Comparison of ENCODE assay signal across 38 mouse cellular contexts in genomic region chr11:62758491-62758890, GRCm38 (mm10). TPM values are rescaled to one million over a fixed set of nuclear protein-coding genes. Genes with fewer than 3 reads are reported as not detected.
"Had no signal": no experiment of that assay in that cellular context is flagged by ENCODE, and none has a peak within 500 bp of the region (broad histone marks: within the 10 kb centered on the region; RNA-seq: fewer than 3 reads in every experiment).

No protein-coding gene starts in this region.

- H3K4me2 ChIP-seq: heart, embryonic 11.5 days; heart, embryonic 13.5 days; heart, embryonic 15.5 days; hindbrain, embryonic 12.5 days; hindbrain, embryonic 15.5 days; limb, embryonic 13.5 days; limb, embryonic 15.5 days; liver, embryonic 12.5 days had no signal

- H3K9ac ChIP-seq: heart, embryonic 13.5 days; heart, embryonic 15.5 days; hindbrain, embryonic 12.5 days; hindbrain, embryonic 15.5 days; limb, embryonic 13.5 days; limb, embryonic 15.5 days; liver, embryonic 12.5 days; liver, embryonic 14.5 days had no signal

- H3K9me3 ChIP-seq: heart, embryonic 13.5 days; heart, embryonic 15.5 days; hindbrain, embryonic 10.5 days; hindbrain, embryonic 12.5 days; hindbrain, embryonic 15.5 days; limb, embryonic 13.5 days; limb, embryonic 15.5 days; liver, embryonic 12.5 days had no signal

- ATAC-seq: hindbrain, postnatal 0 days; liver, embryonic 12.5 days had no signal

- DNase-seq: gastrocnemius, postnatal 14 days; heart, adult 2 months; heart, postnatal 14 days; heart, postnatal 36 days; kidney, adult 18-20 months; kidney, adult 8-10 months; kidney, postnatal 10 days; kidney, postnatal 25 days; kidney, postnatal 4 days; layer of hippocampus, adult 9-11 months; layer of hippocampus, postnatal 36 days; left cerebral cortex, postnatal 4 days had no signal

- H3K4me3 ChIP-seq: heart, adult 2 months; heart, embryonic 13.5 days; heart, embryonic 15.5 days; hindbrain, embryonic 10.5 days; hindbrain, embryonic 12.5 days; hindbrain, embryonic 15.5 days; limb, embryonic 13.5 days; limb, embryonic 15.5 days; liver, embryonic 12.5 days had no signal

- H3K36me3 ChIP-seq: heart, embryonic 13.5 days; heart, embryonic 15.5 days; hindbrain, embryonic 10.5 days; hindbrain, embryonic 12.5 days; hindbrain, embryonic 15.5 days; limb, embryonic 13.5 days; limb, embryonic 15.5 days; liver, embryonic 12.5 days had no signal

- H3K27ac ChIP-seq: heart, adult 2 months; heart, embryonic 13.5 days; heart, embryonic 15.5 days; hindbrain, embryonic 10.5 days; hindbrain, embryonic 12.5 days; hindbrain, embryonic 15.5 days; hindbrain, postnatal 0 days; limb, embryonic 13.5 days; limb, embryonic 15.5 days; liver, embryonic 12.5 days; liver, embryonic 14.5 days had no signal

RNA-seq across cellular contexts. Expression of gene Gm10428, which starts 5.6 kb away (rescaled TPM):
- total RNA-seq: gastrocnemius, adult 18-20 months; gastrocnemius, adult 8-10 months; gastrocnemius, postnatal 14 days; gastrocnemius, postnatal 4 days; granulocyte monocyte progenitor cell, adult 5-6 weeks; heart, adult 2 months; heart, postnatal 14 days; heart, postnatal 36 days; hindbrain, postnatal 0 days; layer of hippocampus, adult 8-10 months; layer of hippocampus, postnatal 14 days; layer of hippocampus, postnatal 36 days; left cerebral cortex, adult 18-20 months; left cerebral cortex, adult 8-10 months; left cerebral cortex, postnatal 10 days; left cerebral cortex, postnatal 25 days; left cerebral cortex, postnatal 4 days; liver, adult 2 months had no signal
- polyA plus RNA-seq: heart, adult 2 months; heart, embryonic 11.5 days; heart, embryonic 13.5 days; heart, embryonic 15.5 days; heart, postnatal 0 days; hindbrain, embryonic 10.5 days; hindbrain, embryonic 12.5 days; hindbrain, embryonic 15.5 days; hindbrain, postnatal 0 days; intestine, embryonic 14.5 days; kidney, embryonic 14.5 days; kidney, embryonic 16.5 days; limb, embryonic 13.5 days; limb, embryonic 15.5 days; liver, adult 2 months; liver, embryonic 12.5 days; liver, embryonic 14.5 days had no signal

RNA-seq across cellular contexts. Expression of gene Zfp286, which starts 30.8 kb away (rescaled TPM):
- polyA plus RNA-seq: liver, adult 2 months had no signal
